Mouse (Mus musculus) small intestine, adult 2 months (tissue): ENCODE measurements around the gene Esrp2.

ENCODE experiments used
- CTCF ChIP-seq: fragments of 200-500 bp; IDR thresholded peaks from 2 replicates; pipeline ENCODE4 v1.5.1; 2012; ENCODE audit warnings: low read depth, mild to moderate bottlenecking, control low read depth, inconsistent platforms, low read length, moderate library complexity, mixed read lengths; ENCODE audit not compliant: insufficient replicate concordance, insufficient read length; ENCODE audit errors: extremely low read depth
- POLR2A ChIP-seq: fragments of 200-500 bp; IDR thresholded peaks from 2 replicates; pipeline ENCODE4 v1.6.1; 2012; ENCODE audit warnings: low read depth, mild to moderate bottlenecking, control low read depth, inconsistent platforms, low read length, moderate library complexity

DNA sequence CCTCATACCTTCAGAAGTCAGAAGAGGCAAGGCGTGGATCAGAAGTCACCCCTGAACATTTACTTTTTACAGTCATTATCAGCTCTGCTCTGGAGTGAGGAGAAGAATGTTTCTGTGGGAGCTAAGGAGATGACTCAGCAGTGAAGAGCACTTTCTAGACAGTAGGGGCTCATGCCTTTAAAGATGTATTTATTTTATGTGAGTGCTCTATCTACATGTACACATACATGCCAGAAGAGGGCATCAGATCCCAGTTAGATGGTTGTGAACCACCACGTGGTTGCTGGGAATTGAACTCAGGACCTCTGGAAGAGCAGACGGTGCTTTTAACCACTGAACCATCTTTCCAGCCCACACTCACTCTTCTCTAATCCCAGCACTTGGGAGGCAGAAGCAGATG, 9.7 kb downstream of the Esrp2 start:
- no peak for TF ChIP-seq CTCF
- no peak for TF ChIP-seq POLR2A
